Mouse (Mus musculus) ES-Bruce4 (cell line): ENCODE data around the gene Pigx. TPM values are rescaled to one million over a fixed set of nuclear protein-coding genes. Genes with fewer than 3 reads are reported as not detected.

Experiments used
- H3K27ac ChIP-seq: 2 replicates; pipeline ENCODE4 v1.5.1; 2012; ENCODE audit warnings: low read length, inconsistent platforms; ENCODE audit not compliant: insufficient read depth
- H3K27me3 ChIP-seq: 2 replicates; pipeline ENCODE4 v1.6.1; 2012; ENCODE audit warnings: mild to moderate bottlenecking, low read length, inconsistent platforms; ENCODE audit not compliant: control insufficient read depth, poor library complexity, insufficient read depth, severe bottlenecking
- H3K36me3 ChIP-seq: 2 replicates; pipeline ENCODE4 v1.6.1; 2012; ENCODE audit warnings: inconsistent platforms, mild to moderate bottlenecking, low read length, moderate library complexity; ENCODE audit not compliant: control insufficient read depth, poor library complexity, insufficient read depth, severe bottlenecking
- H3K4me1 ChIP-seq: one replicate; pipeline ENCODE4 v1.8.1; 2011; ENCODE audit warnings: low read length; ENCODE audit not compliant: control insufficient read depth, insufficient read depth
- H3K4me3 ChIP-seq: 2 replicates; pipeline ENCODE4 v1.5.1; 2011; ENCODE audit warnings: low read depth, mild to moderate bottlenecking, low read length
- H3K9ac ChIP-seq: 2 replicates; pipeline ENCODE4 v1.6.1; 2012; ENCODE audit warnings: low read depth, mild to moderate bottlenecking, inconsistent platforms; ENCODE audit not compliant: poor library complexity, severe bottlenecking
- H3K9me3 ChIP-seq: replicated peaks from 2 replicates; pipeline ENCODE4 v1.6.1; 2012; ENCODE audit warnings: mild to moderate bottlenecking, low read length, inconsistent platforms; ENCODE audit not compliant: control insufficient read depth, poor library complexity, insufficient read depth, severe bottlenecking
- CTCF ChIP-seq: IDR thresholded peaks from one replicate; pipeline ENCODE4 v1.8.1; 2011; ENCODE audit warnings: low read depth, low read length
- EP300 ChIP-seq: IDR thresholded peaks from 2 replicates; pipeline ENCODE4 v1.6.1; 2011; ENCODE audit warnings: low read depth, low read length; ENCODE audit not compliant: insufficient read depth
- POLR2A ChIP-seq: IDR thresholded peaks from one replicate; pipeline ENCODE4 v1.8.1; 2011; ENCODE audit warnings: low read length; ENCODE audit not compliant: insufficient read depth
- polyA plus RNA-seq: library from polyadenylated mRNA; stranded (reverse); fragments of >200 nt; gene quantifications from 2 replicates; pipeline ENCODE4 v1.2.4, GENCODE M21; 2011; ENCODE audit warnings: low read depth; ENCODE audit not compliant: missing spikeins, insufficient read depth, insufficient read length

Pigx gene
- polyA plus RNA-seq, 1 experiment, result 69.2 TPM

GRCm38 (mm10) chr16:32133148-32133547, 33.6 kb upstream of the Pigx start:
- Histone ChIP-seq H3K27me3 (no peaks in the 10 kb centered on the region), H3K36me3 (no peaks in the 10 kb centered on the region), H3K27ac (no peak overlapping the region), H3K9ac (no peak overlapping the region), H3K4me3 (no peak overlapping the region), H3K9me3 (no peaks in the 10 kb centered on the region), H3K4me1 (no peaks in the 10 kb centered on the region)
- no peak for TF ChIP-seq POLR2A
- no peak for TF ChIP-seq CTCF
- TF ChIP-seq EP300, result no peak

GRCm38 (mm10) chr16:32130190-32130826, 30.8 kb upstream of the Pigx start:
- Histone ChIP-seq H3K4me3 (peak overlapping the region; percentile 29), H3K4me1 (peaks cover 2% of the 10 kb centered on the region), H3K9ac (peak overlapping the region; percentile 12), H3K27ac (0 out of 2 replicates have a peak overlapping the region, but pooled peaks have one; percentile 0), H3K36me3 (no peaks in the 10 kb centered on the region), H3K9me3 (no peaks in the 10 kb centered on the region), H3K27me3 (no peaks in the 10 kb centered on the region)
- TF ChIP-seq EP300 (no peak), CTCF (no peak), POLR2A (no peak)

GRCm38 (mm10) chr16:32129449-32130189, 30.1 kb upstream of the Pigx start:
- H3K4me1 ChIP-seq, result peaks cover 4% of the 10 kb centered on the region
- peak overlapping the region; percentile 29 for H3K4me3 ChIP-seq
- 0 out of 2 replicates have a peak overlapping the region, but pooled peaks have one; percentile 22 for H3K27ac ChIP-seq
- no peaks in the 10 kb centered on the region for H3K36me3 ChIP-seq
- H3K9me3 ChIP-seq, result no peaks in the 10 kb centered on the region
- TF ChIP-seq POLR2A, result no peak
- no peak for TF ChIP-seq EP300
- TF ChIP-seq CTCF, result no peak
- peak overlapping the region; percentile 12 for H3K9ac ChIP-seq
- no peaks in the 10 kb centered on the region for H3K27me3 ChIP-seq

GRCm38 (mm10) chr16:32127046-32127445, 27.5 kb upstream of the Pigx start:
- TF ChIP-seq CTCF (no peak), EP300 (no peak), POLR2A (no peak)
- no peaks in the 10 kb centered on the region for H3K9me3 ChIP-seq
- H3K27me3 ChIP-seq, result no peaks in the 10 kb centered on the region
- no peak overlapping the region for H3K4me3 ChIP-seq
- H3K9ac ChIP-seq, result no peak overlapping the region
- no peaks in the 10 kb centered on the region for H3K36me3 ChIP-seq
- H3K27ac ChIP-seq, result no peak overlapping the region
- peaks cover 4% of the 10 kb centered on the region for H3K4me1 ChIP-seq

- Histone ChIP-seq H3K36me3 (no peaks in the 10 kb centered on the region), H3K27ac (no peak overlapping the region), H3K9me3 (no peaks in the 10 kb centered on the region), H3K4me3 (no peak overlapping the region), H3K9ac (no peak overlapping the region), H3K4me1 (peaks cover 4% of the 10 kb centered on the region), H3K27me3 (no peaks in the 10 kb centered on the region)
- TF ChIP-seq POLR2A (no peak), CTCF (no peak), EP300 (no peak)
These were observed 25.8 kb upstream of the Pigx start for GRCm38 (mm10) chr16:32125364-32125763.
